Mouse (Mus musculus): Measurements from ENCODE around the gene Ndufa11. TPM values are rescaled to one million over a fixed set of nuclear protein-coding genes. Genes with fewer than 3 reads are reported as not detected.

Ndufa11 gene
- polyA plus RNA-seq (2012; ENCODE audit: insufficient read depth, low replicate concordance) = 76.9 and 392 TPM in 2 replicates

DNA sequence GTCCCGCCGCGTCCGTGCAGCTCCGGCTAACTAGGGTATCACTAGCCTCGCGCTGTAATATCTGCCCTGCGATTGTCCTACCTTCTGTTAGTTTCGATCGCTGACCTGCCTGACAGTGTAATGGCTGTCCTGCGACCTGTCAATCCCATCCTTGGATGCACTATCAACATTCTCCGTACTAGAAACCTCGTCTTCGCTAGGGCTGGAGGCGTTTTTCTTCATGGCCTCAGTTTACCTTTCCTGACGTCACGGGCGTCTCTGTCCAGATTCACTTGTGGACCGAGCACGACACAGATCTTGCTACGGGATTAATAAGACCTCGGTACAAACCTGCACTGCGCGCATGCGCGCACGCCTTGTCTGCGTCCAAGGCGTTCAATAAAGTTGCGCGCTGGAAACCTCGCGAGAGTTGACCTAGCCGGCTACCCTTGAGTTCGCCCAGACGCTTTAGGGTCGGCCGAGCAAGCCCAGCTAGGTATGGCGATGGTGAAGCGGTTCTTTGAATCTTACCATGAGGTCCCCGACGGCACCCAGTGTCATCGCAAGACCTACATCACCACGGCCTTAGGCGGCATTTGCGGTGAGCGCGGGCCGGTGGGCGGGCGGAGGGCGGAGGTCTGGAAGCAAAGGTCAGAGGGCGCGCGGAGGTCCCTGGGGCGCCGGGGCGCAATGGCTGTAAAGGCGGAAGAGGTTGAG is at the start of gene Ndufa11, which contains the start of gene Vmac:
Ndufa11 (plus strand) TSS at position 405 of the 696 bp plus-strand sequence.
Vmac (minus strand) TSS at position 660 of the 696 bp plus-strand sequence.
- H3K27me3 ChIP-seq (replicated peaks) = no peaks in the 10 kb centered on the region
- H3K36me3 ChIP-seq (replicated peaks; ENCODE audit: low read length) = peaks cover 58% of the 10 kb centered on the region
- H3K4me3 ChIP-seq (replicated peaks) = peak within 1 kb of the TSS; percentile 100
- H3K9me3 ChIP-seq = no peaks in the 10 kb centered on the region
- TF ChIP-seq GATA1 (IDR thresholded peaks at IDR 0.05; ENCODE audit: borderline replicate concordance, low read length) (no peak), FLI1 (IDR thresholded peaks at IDR 0.05; ENCODE audit: low read length) (no peak)
- peaks cover 53% of the 10 kb centered on the region for H3K4me1 ChIP-seq

DNA sequence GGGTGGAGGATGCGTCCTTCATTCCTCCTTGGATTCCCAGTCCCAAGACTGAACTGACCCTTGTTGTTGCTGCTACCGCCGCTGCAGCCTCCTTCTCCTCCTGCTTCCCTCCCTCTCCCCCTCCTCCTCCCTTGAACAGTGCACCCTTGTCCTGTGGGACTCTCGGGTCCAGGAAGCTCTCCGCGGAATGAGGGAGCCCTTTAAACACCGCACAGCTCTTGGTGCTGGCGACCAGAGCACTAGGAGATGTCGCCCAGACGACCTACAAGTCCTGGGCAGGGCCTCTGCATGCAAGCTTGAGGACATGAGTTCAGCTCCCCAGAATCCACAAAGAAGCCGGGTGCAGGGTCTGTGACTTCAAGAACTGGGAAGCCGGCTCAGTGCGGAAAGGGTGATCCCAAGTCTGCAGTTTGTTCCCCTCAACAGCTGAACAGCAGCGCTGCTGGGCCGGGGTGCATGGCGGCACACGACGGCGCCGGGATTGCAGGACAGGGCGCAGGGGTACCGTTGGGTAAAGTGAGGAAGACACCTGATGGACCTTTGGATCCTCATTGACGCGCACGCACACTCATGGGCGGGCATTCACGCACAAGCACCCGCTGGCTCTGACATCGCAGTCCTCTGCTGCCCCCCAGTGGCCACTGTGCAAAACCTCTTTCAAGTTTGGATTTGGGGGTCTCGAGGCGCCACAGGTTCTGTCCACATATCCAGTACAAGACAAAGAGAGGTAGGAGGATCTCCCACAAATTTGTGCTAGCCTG is 49.0 kb upstream of the Ndufa11 start:
- TF ChIP-seq GATA1 (IDR thresholded peaks at IDR 0.05; ENCODE audit: borderline replicate concordance, low read length) = no peak
- TF ChIP-seq FLI1 (IDR thresholded peaks at IDR 0.05; ENCODE audit: low read length) = no peak
- peak overlapping the region; percentile 93 for H3K4me3 ChIP-seq (replicated peaks)

DNA sequence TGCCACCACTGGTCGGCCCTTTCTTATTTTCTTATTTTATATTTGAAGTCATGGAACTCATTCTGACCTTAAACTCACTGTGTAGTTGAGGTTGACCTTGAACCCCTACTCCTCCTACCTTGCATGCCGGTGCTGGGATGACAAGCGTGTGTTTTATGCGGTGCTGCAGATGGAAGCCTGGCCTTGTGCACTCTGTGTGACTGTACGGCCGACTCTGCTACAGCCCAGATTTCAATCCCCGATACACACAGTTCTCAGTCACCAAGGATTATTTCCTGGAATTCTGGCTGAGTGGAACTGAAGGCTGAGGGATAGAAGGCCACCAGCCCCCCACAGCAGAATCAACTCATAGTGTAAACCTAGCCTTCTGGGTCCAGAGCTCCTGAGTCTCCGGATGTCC is 47.8 kb upstream of the Ndufa11 start:
- Histone ChIP-seq H3K4me1 (peaks cover 55% of the 10 kb centered on the region), H3K27me3 (replicated peaks) (peaks cover 33% of the 10 kb centered on the region)
- no peak for TF ChIP-seq FLI1 (IDR thresholded peaks at IDR 0.05; ENCODE audit: low read length)
- no peak for TF ChIP-seq GATA1 (IDR thresholded peaks at IDR 0.05; ENCODE audit: borderline replicate concordance, low read length)

More for the DNA sequence above, 49.0 kb upstream of the Ndufa11 start:
- Histone ChIP-seq H3K27me3 (replicated peaks) (peaks cover 45% of the 10 kb centered on the region), H3K36me3 (replicated peaks; ENCODE audit: low read length) (no peaks in the 10 kb centered on the region), H3K9me3 (no peaks in the 10 kb centered on the region), H3K4me1 (peaks cover 55% of the 10 kb centered on the region)

DNA sequence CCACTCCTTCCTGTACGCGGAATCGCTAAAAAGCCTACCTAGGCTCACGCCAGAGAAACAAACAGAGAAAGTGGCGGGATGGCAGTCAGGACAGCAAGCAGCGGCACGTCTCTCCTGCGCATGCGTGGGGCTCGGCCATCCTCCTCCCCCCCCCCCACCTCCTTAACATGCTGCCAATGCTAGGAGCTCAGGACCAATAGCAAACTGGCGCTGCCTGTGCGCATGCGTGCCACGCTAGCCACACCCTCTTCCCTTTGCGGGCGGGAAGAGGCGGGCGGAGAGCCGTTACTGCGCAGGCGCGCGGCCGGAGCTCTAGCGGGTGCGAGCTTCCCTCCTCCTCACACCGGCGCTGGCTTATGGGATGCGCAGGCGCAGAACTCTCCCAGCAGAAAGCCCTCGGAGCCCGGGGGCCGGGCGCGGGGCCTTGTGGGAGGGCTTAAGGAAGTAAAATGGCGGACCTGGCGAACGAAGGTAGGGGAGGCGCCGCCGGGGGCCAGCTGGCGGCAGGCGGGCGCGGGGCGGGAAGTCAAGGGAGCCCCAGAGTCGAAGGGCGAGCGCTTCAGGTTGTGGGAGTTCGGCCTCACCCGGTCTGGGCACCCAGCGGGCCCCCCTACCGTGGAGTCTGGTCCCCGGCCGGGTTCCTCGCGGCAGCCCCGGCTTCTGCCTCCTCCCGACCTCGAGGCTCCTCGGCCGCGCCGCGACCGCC is 44.5 kb upstream of the Ndufa11 start, which contains the start of gene Ranbp3:
Ranbp3 (plus strand) TSS at position 354 of the 706 bp plus-strand sequence.
- H3K4me3 ChIP-seq (replicated peaks) = peak within 1 kb of the TSS; percentile 95
- H3K4me1 ChIP-seq = peaks cover 67% of the 10 kb centered on the region
- peaks cover 11% of the 10 kb centered on the region for H3K27me3 ChIP-seq (replicated peaks)
- H3K36me3 ChIP-seq (replicated peaks; ENCODE audit: low read length) = peaks cover 28% of the 10 kb centered on the region
- no peak for TF ChIP-seq GATA1 (IDR thresholded peaks at IDR 0.05; ENCODE audit: borderline replicate concordance, low read length)
- no peak for TF ChIP-seq FLI1 (IDR thresholded peaks at IDR 0.05; ENCODE audit: low read length)
- no peaks in the 10 kb centered on the region for H3K9me3 ChIP-seq

More for the DNA sequence above, 47.8 kb upstream of the Ndufa11 start:
- H3K36me3 ChIP-seq (replicated peaks; ENCODE audit: low read length) = no peaks in the 10 kb centered on the region
- H3K4me3 ChIP-seq (replicated peaks) = no peak overlapping the region
- no peaks in the 10 kb centered on the region for H3K9me3 ChIP-seq

GRCm38 (mm10) chr17:56673647-56674416 is 43.7 kb upstream of the Ndufa11 start:
- peaks cover 5% of the 10 kb centered on the region for H3K27me3 ChIP-seq (replicated peaks)
- H3K4me1 ChIP-seq = peaks cover 63% of the 10 kb centered on the region
- no peaks in the 10 kb centered on the region for H3K9me3 ChIP-seq

GRCm38 (mm10) chr17:56681791-56682190 is 35.8 kb upstream of the Ndufa11 start:
- peaks cover 96% of the 10 kb centered on the region for H3K4me1 ChIP-seq
- no peaks in the 10 kb centered on the region for H3K9me3 ChIP-seq
- TF ChIP-seq GATA1 (IDR thresholded peaks at IDR 0.05; ENCODE audit: borderline replicate concordance, low read length) (no peak), FLI1 (IDR thresholded peaks at IDR 0.05; ENCODE audit: low read length) (no peak)
- H3K27me3 ChIP-seq (replicated peaks) = no peaks in the 10 kb centered on the region
- peaks cover 94% of the 10 kb centered on the region for H3K36me3 ChIP-seq (replicated peaks; ENCODE audit: low read length)
- H3K4me3 ChIP-seq (replicated peaks) = no peak overlapping the region

More at GRCm38 (mm10) chr17:56673647-56674416, 43.7 kb upstream of the Ndufa11 start:
- peak overlapping the region; percentile 95 for H3K4me3 ChIP-seq (replicated peaks)
- H3K36me3 ChIP-seq (replicated peaks; ENCODE audit: low read length) = peaks cover 31% of the 10 kb centered on the region
- TF ChIP-seq GATA1 (IDR thresholded peaks at IDR 0.05; ENCODE audit: borderline replicate concordance, low read length) (no peak), FLI1 (IDR thresholded peaks at IDR 0.05; ENCODE audit: low read length) (no peak)

- H3K36me3 ChIP-seq (replicated peaks; ENCODE audit: low read length) = peaks cover 94% of the 10 kb centered on the region
- no peak for TF ChIP-seq GATA1 (IDR thresholded peaks at IDR 0.05; ENCODE audit: borderline replicate concordance, low read length)
- TF ChIP-seq FLI1 (IDR thresholded peaks at IDR 0.05; ENCODE audit: low read length) = no peak
- no peaks in the 10 kb centered on the region for H3K27me3 ChIP-seq (replicated peaks)
- H3K4me3 ChIP-seq (replicated peaks) = no peak overlapping the region
- H3K4me1 ChIP-seq = peaks cover 96% of the 10 kb centered on the region
- H3K9me3 ChIP-seq = no peaks in the 10 kb centered on the region
These were observed 34.7 kb upstream of the Ndufa11 start for GRCm38 (mm10) chr17:56682880-56683279.

GRCm38 (mm10) chr17:56683546-56684140 is 33.9 kb upstream of the Ndufa11 start:
- no peak for TF ChIP-seq GATA1 (IDR thresholded peaks at IDR 0.05; ENCODE audit: borderline replicate concordance, low read length)
- TF ChIP-seq FLI1 (IDR thresholded peaks at IDR 0.05; ENCODE audit: low read length) = no peak
- Histone ChIP-seq H3K4me1 (peaks cover 100% of the 10 kb centered on the region), H3K4me3 (replicated peaks) (no peak overlapping the region), H3K36me3 (replicated peaks; ENCODE audit: low read length) (peaks cover 99% of the 10 kb centered on the region), H3K27me3 (replicated peaks) (no peaks in the 10 kb centered on the region), H3K9me3 (no peaks in the 10 kb centered on the region)
